Mouse (Mus musculus) small intestine, adult 2 months (tissue): ENCODE results near the gene Map2k3.

Source experiments
- CTCF ChIP-seq: fragments of 200-500 bp; IDR thresholded peaks from 2 replicates; pipeline ENCODE4 v1.5.1; 2012; ENCODE audit warnings: low read depth, mild to moderate bottlenecking, control low read depth, inconsistent platforms, low read length, moderate library complexity, mixed read lengths; ENCODE audit not compliant: insufficient replicate concordance, insufficient read length; ENCODE audit errors: extremely low read depth
- POLR2A ChIP-seq: fragments of 200-500 bp; IDR thresholded peaks from 2 replicates; pipeline ENCODE4 v1.6.1; 2012; ENCODE audit warnings: low read depth, mild to moderate bottlenecking, control low read depth, inconsistent platforms, low read length, moderate library complexity

GRCm38 (mm10) chr11:60922964-60923363, 8.9 kb upstream of the Map2k3 start:
- TF ChIP-seq CTCF = no peak
- no peak for TF ChIP-seq POLR2A
